Mouse (Mus musculus): ENCODE measurements around the gene Romo1.
"Not testable (repeated sequence)": the region's sequence is repeated elsewhere in the genome, so short reads cannot be mapped to it uniquely, and the experiment has no call there.

Gene Romo1

GRCm38 (mm10) chr2:156143953-156144724 lies at the start of gene Romo1, which contains the start of gene Nfs1:
Gene Romo1 (plus strand): TSS chr2:156144039.
Gene Nfs1 (minus strand): TSS chr2:156144186.
- peak; percentile 96 for DNase-seq (ENCODE audit: low read depth)

DNA sequence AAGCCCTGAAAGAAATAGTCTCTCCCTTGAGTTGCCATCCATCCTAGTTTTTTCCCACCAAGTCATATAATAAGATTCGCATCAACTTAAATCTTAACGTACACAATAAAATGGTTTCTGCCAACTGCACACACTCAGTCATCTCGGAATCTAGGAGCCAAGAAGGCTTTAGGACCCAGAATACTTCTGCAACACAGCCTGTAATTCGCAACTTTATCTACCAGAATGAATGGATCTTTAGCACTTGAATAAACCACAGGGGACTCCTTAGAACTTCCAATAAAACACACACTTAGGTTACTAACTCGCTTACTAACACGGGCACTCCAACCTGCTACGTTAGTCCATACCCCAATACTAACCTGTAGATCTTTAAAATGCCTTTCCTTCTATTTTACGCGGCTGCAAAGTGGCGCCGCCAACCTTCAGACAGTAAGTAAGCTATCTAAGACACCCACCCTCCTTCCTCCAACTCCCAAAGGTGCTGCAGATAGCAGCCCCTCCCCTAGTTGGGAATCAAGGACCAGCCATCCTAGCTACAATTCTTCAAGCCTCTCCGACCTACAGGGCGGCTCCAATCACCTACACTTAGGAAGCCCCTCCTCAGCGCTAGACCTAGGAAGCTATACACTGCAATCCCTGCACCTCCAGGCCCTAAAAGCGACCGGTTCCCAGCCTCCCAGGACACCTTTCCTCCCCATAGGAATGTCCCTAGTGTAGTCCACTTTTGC lies 33.0 kb upstream of the Romo1 start:
- peak; percentile 54 for DNase-seq (ENCODE audit: low read depth)

- peak; percentile 95 for DNase-seq (ENCODE audit: low read depth)
Measured at GRCm38 (mm10) chr2:156111358-156112079, 32.3 kb upstream of the Romo1 start, which contains the start of the genes Cpne1 and Rbm12. Gene Cpne1 (minus strand): TSS chr2:156111965. Gene Rbm12 (minus strand): TSS chr2:156111978.

DNA sequence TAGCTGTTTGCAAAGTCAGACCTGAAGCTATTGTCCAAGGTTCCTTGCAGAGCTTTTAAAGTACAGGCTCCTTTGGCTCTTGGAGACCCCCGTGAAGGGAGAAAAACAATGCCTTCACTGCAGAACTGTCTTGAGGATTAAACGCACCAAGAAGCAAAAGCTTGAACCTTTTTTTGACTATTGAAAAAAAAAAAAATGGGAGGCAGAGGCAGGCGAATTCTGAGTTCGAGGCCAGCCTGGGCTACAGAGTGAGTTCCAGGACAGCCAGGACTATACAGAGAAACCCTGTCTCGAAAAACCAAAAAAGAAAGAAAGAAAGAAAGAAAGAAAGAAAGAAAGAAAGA lies 31.8 kb upstream of the Romo1 start:
- not testable (repeated sequence) for DNase-seq (ENCODE audit: low read depth)

DNA sequence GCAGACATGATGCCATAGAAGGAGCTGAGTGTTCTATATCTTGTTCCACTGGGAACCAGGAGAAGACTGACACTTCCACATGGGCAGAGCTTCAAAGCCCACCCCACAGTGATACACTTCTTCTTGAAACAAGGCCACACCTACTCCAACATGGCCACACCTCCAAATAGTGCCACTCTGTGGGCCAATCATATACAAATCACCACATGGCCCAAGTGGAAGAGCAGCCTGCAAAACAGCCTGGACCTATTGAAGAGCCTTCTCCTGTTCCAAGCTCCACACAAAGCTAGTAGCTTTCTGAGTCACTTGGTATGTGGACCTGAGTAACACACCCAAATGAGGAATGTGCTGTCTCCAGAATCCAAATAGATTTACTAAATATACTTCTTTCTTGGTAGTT lies 24.3 kb upstream of the Romo1 start:
- peak; percentile 47 for DNase-seq (ENCODE audit: low read depth)

- DNase-seq (ENCODE audit: low read depth) = no peak
Measured at GRCm38 (mm10) chr2:156123731-156124130, 20.1 kb upstream of the Romo1 start.

- no peak for DNase-seq (ENCODE audit: low read depth)
Measured at GRCm38 (mm10) chr2:156126992-156127391, 16.8 kb upstream of the Romo1 start, which contains the start of gene Gm28036. Gene Gm28036 (minus strand): TSS chr2:156127092.

DNA sequence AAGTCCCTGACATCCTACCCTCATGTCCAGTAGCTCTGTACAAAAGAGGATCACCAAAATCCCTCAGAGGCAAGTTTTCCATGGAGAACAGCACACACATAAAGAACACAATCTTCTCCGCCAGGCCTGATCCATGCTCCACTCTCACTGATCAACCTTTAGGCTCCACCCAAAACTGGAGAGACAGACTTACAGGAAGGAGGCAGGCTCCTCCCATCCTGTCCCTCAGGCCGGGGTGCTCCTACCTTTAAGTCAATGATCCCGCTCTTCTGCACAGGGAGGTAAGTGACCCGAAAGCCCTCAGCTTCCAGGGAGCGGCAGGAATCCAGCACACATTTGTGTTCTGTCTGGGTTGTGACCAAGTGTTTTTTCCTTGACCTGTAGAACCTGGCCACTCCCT lies 9.7 kb upstream of the Romo1 start:
- DNase-seq (ENCODE audit: low read depth) = no peak

DNA sequence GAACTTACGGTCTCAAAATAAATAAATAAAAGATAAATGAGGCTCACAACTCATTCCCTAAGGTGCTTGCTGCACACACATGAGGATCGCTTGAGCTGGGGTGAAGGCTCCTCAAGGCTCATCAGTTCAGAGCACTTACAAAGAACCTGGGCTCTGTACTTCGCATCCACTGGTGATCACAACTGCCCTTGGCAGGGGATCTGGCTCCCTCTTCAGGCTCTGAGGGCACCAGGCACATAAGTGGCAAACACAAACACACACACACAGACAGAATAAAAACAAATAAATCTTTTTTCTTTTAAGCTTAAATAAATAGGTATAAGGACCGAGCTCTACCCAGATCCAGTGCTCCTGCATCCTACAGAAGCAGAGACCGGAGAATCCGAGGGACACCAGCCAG lies 8.1 kb upstream of the Romo1 start:
- DNase-seq (ENCODE audit: low read depth) = peak; percentile 52

GRCm38 (mm10) chr2:156142820-156143219 lies 1.0 kb upstream of the Romo1 start:
- peak; percentile 33 for DNase-seq (ENCODE audit: low read depth)

DNA sequence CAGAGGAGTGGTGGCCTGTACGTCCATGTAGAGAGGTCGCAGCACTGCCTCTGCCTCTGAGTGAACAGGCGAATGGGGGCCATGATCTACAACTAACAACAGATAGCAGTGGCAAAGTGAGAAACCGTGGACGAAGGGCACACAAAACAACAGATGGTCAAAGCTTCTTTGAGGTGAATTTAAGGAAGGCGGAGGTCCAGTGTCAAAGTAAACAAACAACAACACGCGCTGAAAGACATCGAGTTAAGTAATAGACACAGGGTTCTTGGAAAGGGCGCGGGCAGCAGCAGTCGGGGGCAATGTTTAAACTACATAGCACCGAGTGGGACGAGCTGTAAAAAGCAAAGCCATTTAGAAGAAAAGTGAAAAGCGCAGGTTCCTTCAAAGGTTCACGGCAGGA lies 472 bp upstream of the Romo1 start:
- no peak for DNase-seq (ENCODE audit: low read depth)

DNA sequence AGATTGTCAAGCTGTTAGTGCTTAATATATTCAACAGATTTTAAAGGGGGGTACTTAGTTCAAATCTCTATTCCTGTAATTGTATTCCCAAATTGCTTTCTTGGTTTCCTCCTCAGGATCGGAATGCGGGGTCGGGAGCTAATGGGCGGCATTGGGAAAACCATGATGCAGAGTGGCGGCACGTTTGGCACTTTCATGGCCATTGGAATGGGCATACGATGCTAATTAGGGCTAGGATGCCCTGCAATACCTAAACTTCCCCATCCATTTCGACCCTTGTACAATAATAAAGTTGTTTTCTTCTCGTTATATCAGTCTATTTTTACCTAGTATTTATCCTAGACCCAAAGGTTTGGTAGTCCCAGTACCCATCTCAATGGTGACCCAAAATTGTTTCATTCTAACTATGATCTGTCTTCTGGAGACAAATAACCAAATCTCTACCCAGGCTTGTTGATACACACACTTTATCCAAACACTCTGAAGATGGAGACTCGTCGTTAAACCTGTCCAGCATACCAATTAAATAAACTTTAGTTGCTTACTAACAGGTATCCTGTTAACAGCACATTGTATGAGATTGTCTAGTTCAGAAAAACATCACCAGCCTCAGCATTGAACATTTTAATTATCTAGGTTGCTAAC lies 1.8 kb downstream of the Romo1 start:
- no peak for DNase-seq (ENCODE audit: low read depth)

- DNase-seq (ENCODE audit: low read depth) = peak; percentile 28
Measured at GRCm38 (mm10) chr2:156146272-156146989, 2.6 kb downstream of the Romo1 start.

DNA sequence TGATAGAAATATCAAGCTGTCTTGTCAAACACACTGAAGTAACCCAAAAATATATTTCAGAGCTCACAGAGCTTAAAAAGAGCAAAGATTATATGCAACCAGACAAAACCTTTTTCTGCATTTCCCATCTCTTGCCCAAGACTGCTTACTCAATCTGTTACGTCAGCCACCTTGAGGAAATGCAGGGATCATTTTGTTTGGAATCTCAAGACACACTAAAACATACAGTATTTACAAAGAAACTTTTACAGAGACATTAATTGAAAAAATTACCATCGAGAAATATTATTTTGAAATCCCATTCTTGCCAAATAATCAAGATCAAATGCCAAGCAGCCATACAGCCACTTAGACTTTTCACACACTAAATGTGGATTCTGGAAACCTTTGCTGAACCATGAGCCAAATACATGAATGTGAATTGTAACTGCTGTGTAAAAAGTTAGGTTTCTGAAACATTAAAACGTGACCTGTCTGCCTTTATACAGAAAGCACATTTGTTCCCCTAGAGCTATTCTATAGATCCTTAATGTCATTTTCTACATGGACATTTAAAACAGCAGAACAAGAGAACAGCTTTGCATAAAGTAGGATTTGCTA lies 3.6 kb downstream of the Romo1 start:
- peak; percentile 42 for DNase-seq (ENCODE audit: low read depth)

DNA sequence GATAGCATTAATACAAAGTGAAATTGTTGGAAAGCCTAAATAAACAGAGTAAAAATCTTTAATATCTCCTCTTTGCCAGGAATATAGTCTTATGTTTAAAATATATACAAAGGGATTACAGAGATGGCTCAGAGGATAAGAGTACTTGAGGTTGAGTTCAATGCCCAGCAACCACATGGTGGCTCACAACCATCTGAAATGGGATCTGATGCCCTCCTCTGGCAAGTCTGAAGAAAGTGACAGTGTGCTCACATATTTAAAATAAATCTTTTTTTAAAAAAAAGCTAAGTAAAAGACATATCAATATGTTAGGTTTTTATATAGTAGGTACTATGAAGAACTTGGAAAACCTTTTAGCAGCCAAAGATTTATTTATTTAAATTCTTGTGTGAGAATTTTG lies 7.7 kb downstream of the Romo1 start:
- DNase-seq (ENCODE audit: low read depth) = peak; percentile 35

GRCm38 (mm10) chr2:156165478-156165877 lies 21.6 kb downstream of the Romo1 start:
- peak; percentile 43 for DNase-seq (ENCODE audit: low read depth)

- DNase-seq (ENCODE audit: low read depth) = no peak
Measured at GRCm38 (mm10) chr2:156166557-156166956, 22.7 kb downstream of the Romo1 start.

DNA sequence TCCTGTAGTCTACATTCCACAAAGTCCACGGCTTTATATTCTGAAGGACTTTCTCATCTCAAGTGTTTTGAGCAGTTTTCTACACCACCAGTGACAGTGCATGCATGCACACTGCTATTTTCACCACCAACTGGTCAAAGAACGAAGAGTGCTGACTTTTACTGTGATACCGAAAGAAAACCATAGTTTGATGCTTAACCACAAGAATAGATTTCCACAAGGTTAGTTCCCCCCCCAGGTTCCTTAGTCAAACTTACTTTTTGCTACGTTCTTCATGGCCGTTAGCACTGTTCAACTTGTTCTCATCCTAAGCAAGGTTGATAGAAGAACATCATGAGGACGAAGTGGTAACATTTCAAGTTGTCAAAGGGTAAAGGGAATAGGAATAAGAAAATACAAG lies 33.2 kb downstream of the Romo1 start:
- no peak for DNase-seq (ENCODE audit: low read depth)

DNA sequence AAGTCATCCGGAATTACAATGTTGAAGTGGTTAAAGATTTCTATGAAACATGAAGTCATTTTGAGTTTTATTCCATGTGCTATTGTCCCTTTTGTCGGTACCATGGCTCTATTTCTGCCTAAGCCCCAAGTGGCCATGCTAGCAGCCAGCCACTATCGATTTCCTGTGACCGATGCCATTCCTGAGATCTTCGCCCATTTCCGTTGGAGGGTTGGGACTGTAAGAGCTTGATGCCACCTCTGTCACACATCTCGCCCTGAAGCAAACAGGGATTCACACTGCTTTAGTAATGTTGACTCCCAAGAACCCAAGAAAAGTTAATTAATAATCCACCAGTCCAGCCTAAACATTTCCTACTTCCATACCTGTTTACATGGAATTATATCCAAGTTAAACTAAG lies 33.8 kb downstream of the Romo1 start:
- DNase-seq (ENCODE audit: low read depth) = no peak

DNA sequence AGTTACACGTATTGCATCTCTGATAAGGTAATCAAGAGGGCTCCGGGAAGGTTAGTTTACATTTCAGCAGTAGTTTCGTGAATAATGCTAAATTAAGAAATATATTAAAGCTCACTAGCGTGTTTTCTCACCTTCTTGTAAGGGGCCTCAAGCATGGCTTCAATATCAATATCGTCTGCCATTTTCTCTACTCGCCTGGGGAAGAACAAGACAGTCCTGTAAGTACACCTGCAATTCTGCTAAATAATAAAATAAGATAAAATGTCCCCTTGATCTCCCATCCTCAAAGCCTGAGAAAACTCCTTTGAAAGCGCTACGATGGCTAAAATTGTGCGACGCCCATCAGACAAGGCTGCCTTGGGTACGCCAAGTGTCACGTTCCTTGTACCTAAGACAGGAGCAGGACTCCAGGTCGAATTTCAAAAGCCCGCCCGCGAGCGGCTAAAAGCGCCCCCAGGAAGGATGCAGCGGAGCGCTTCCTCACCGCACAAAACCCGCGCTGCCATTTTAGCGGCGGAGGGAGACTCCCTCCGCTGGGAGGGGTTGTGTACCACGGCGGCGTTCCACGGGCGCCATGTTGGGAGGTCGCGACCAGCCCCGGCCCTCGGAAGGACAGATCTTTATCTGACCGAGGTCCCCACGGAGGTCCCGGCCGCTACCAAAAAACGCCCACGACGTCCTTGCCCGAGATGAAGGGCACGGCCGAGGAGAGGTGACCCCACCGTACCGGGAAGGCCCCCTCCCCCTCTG lies 35.4 kb downstream of the Romo1 start:
- DNase-seq (ENCODE audit: low read depth) = peak; percentile 90
